Mouse (Mus musculus): Measurements from ENCODE around the gene Nufip2.

DNA sequence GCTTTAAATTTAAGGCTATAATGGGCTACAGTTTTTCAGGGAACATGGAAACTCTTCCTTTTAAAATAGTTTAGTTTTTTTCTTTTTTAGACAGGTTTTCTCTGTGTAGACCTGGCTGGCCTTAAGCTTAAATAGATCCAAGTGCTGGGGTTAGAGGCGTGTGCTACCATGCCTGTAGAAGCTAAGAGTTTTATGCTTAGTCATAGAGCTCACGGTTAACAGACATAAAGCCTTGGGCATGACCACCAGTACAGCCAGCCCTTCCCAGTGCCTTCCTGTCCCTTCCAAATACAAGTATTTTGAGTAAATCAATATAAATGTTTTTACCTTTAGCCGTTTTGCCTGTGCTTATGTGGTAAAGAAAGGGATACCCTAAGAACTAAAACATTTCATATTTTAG lies 20.0 kb downstream of the Nufip2 start:
- TF ChIP-seq POLR2A (IDR thresholded peaks at IDR 0.05; ENCODE audit: control insufficient read depth in 1 of 2, insufficient read depth in 1 of 2, low read depth in 1 of 2, low read length in 2 of 2, poor library complexity in 1 of 2): no peak
- no peak for TF ChIP-seq CTCF (IDR thresholded peaks at IDR 0.05 in 2 of 3, conservative IDR thresholded peaks at IDR 0.05 in 1 of 3; ENCODE audit: control insufficient read depth in 1 of 3, insufficient read depth in 1 of 3, low read depth in 2 of 3, low read length in 3 of 3, poor library complexity in 1 of 3, severe bottlenecking in 1 of 3)
- no peak for TF ChIP-seq ZC3H11A (IDR thresholded peaks at IDR 0.05; ENCODE audit: low read depth, low read length)
- TF ChIP-seq JUND (IDR thresholded peaks at IDR 0.05; ENCODE audit: low read depth, low read length): no peak
- no peak for TF ChIP-seq E2F4 (IDR thresholded peaks at IDR 0.05; ENCODE audit: borderline replicate concordance, low read depth, low read length)
- no peak for TF ChIP-seq POLR2AphosphoS2 (IDR thresholded peaks at IDR 0.05; ENCODE audit: low read length)
- no peak for TF ChIP-seq GATA1 (IDR thresholded peaks at IDR 0.05; ENCODE audit: low read depth, low read length)
- no peak for TF ChIP-seq USF1 (IDR thresholded peaks at IDR 0.05; ENCODE audit: low read depth, low read length)
- no peak for TF ChIP-seq ELF1 (IDR thresholded peaks at IDR 0.05; ENCODE audit: low read depth, low read length)
- TF ChIP-seq CHD2 (IDR thresholded peaks at IDR 0.05; ENCODE audit: low read length): no peak
- no peak for TF ChIP-seq EP300 (IDR thresholded peaks at IDR 0.05; ENCODE audit: low read depth in 1 of 2, low read length in 2 of 2)
